Mouse (Mus musculus) B cell, adult 67 days (primary cell): Measurements from ENCODE around the gene Glis3. TPM values are rescaled to one million over a fixed set of nuclear protein-coding genes. Genes with fewer than 3 reads are reported as not detected.

Source experiments
- total RNA-seq, 2 experiments: library from RNA; stranded (reverse); gene quantifications; 4 replicates each; pipeline ENCODE4 v1.2.4; 2023

The Glis3 gene
- total RNA-seq: under 1 TPM in 1 of 2 experiments, not detected in 1; 0.26 TPM

DNA sequence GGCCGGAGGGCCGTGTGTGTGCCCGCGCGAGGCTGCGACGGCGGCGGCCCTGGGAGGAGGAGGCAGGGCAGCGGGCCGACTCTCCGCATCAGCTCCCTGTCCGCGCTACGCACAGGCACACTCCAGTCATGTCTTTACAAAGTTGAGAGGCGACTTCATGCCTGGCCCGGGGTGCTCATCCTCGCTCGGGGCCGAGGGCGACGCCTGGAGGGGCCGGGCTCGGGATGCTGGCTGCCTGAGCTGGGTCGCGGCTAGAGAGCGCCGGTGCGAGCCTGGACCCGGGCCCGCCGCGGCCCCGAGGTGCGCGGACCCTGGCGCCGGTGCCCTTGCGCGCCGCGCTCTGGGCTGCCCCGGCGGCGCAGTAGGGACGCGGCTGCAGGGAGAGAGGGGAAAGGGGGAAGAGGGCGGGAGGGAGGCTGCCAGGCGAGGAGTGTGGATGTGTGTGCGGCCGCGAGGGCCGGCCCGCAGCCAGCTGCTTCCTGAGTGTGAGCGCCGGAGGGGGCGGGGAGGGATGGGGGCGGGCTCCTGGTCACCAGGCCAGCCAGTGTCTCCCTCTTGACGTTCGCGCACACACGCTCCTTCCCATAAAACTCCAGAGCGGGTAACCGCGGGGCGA lies at the start of gene Glis3:
TSS of gene Glis3 (minus strand) at position 302 of the 616 bp plus-strand sequence.

Other genes starting within 250 kb of the Glis3 start
- gene Slc1a1, start 155.0 kb upstream of the Glis3 start, total RNA-seq: under 1 TPM in 1 of 2 experiments, not detected in 1; 0.24 TPM